23 mouse cellular contexts compared by ENCODE assay signal in genomic region chr17:26614286-26614685, GRCm38 (mm10). TPM values are rescaled to one million over a fixed set of nuclear protein-coding genes. Genes with fewer than 3 reads are reported as not detected.
DNase-seq lines count a peak whose midpoint lies in the region; ATAC-seq and TF ChIP-seq lines count a peak whose summit lies in the region.
"Had no signal": no experiment of that assay in that cellular context is flagged by ENCODE, and none has a peak within 500 bp of the region (broad histone marks: within the 10 kb centered on the region; RNA-seq: fewer than 3 reads in every experiment).

No protein-coding gene starts in this region.

- H3K36me3 ChIP-seq in heart, embryonic 14.5 days (ENCODE audit: control insufficient read depth, insufficient read depth, low read length), result peaks cover 65% of the 10 kb centered on the region
- peaks cover 65% of the 10 kb centered on the region for H3K36me3 ChIP-seq in limb, embryonic 15.5 days
- peaks cover 92% of the 10 kb centered on the region for H3K36me3 ChIP-seq in limb, embryonic 10.5 days

- peaks cover 32 to 53% of the 10 kb centered on the region in 2 experiments for H3K4me1 ChIP-seq in heart, embryonic 14.5 days (ENCODE audit: control insufficient read depth in 2 of 2, insufficient read depth in 2 of 2, low read length in 2 of 2)
- H3K4me1 ChIP-seq in limb, embryonic 15.5 days, result peaks cover 23% of the 10 kb centered on the region
- H3K4me1 ChIP-seq in limb, embryonic 10.5 days, result peaks cover 5% of the 10 kb centered on the region; the same call in 1 of the 2 replicates
- peaks cover 24% of the 10 kb centered on the region for H3K4me1 ChIP-seq in embryonic fibroblast, embryonic 13.5 days (ENCODE audit: control insufficient read depth, insufficient read depth, low read length)
- H3K4me1 ChIP-seq: neural tube, embryonic 13.5 days had no signal

- H3K9me3 ChIP-seq in heart, embryonic 14.5 days (ENCODE audit: control insufficient read depth, low read length), result no peaks in the 10 kb centered on the region
- H3K9me3 ChIP-seq in limb, embryonic 15.5 days, result no peaks in the 10 kb centered on the region
- no peaks in the 10 kb centered on the region for H3K9me3 ChIP-seq in limb, embryonic 10.5 days (replicated peaks)
- H3K9me3 ChIP-seq: G1E; megakaryocyte, embryonic 14.5 days; neural tube, embryonic 13.5 days had no signal

- no peak for DNase-seq in frontal cortex, postnatal 10 days (ENCODE audit: low spot score in 2 of 2)
- DNase-seq in heart, postnatal 4 days, result no peak
- DNase-seq in limb, embryonic 10.5 days (ENCODE audit: low spot score), result no peak
- no peak for DNase-seq in retina, postnatal 1 day
- DNase-seq: adrenal gland, postnatal 25 days; cerebellum, adult 8-10 months; forebrain, postnatal 0 days; kidney, adult 11 months; layer of hippocampus, postnatal 36 days; liver, postnatal 0 days; midbrain, embryonic 14.5 days; right cerebral cortex, postnatal 14 days; spleen, adult 18-20 months; thymus, adult 18-20 months; thymus, postnatal 4 days had no signal

- no peak for TF ChIP-seq CTCF in embryonic fibroblast, embryonic 13.5 days (IDR thresholded peaks at IDR 0.05; ENCODE audit: borderline replicate concordance, insufficient read depth, low read length)

- 0 out of 2 replicates have a peak, but pooled peaks have one; percentile 10 for ATAC-seq in frontal cortex, adult (ENCODE audit: low TSS enrichment)
- no peak for ATAC-seq in heart, embryonic 14.5 days (ENCODE audit: insufficient number of reproducible peaks, insufficient read depth, low FRiP score, low read depth)
- ATAC-seq in limb, embryonic 15.5 days (ENCODE audit: insufficient number of reproducible peaks, low FRiP score, low TSS enrichment, low read depth), result no peak
- ATAC-seq: forebrain, postnatal 0 days; liver, postnatal 0 days had no signal

- TF ChIP-seq POLR2A in embryonic fibroblast, embryonic 13.5 days (IDR thresholded peaks at IDR 0.05; ENCODE audit: low read depth, low read length), result no peak

- H3K9ac ChIP-seq in heart, embryonic 14.5 days (ENCODE audit: low read length), result peak overlapping the region; percentile 21; the same call in 1 of the 2 replicates
- H3K9ac ChIP-seq in limb, embryonic 15.5 days, result no peak overlapping the region
- H3K9ac ChIP-seq: forebrain, postnatal 0 days; liver, postnatal 0 days; neural tube, embryonic 13.5 days had no signal

- 47% methylated on average over 6 of the region's 6 CpGs for WGBS in heart, embryonic 14.5 days
- 64% methylated on average over 6 of the region's 6 CpGs for WGBS in limb, embryonic 15.5 days
- WGBS in limb, embryonic 10.5 days, result 85% methylated on average over 6 of the region's 6 CpGs

- H3K4me2 ChIP-seq in heart, embryonic 14.5 days (ENCODE audit: low read length), result no peak overlapping the region
- no peak overlapping the region for H3K4me2 ChIP-seq in limb, embryonic 15.5 days
- H3K4me2 ChIP-seq: neural tube, embryonic 13.5 days had no signal

- H3K4me3 ChIP-seq in heart, embryonic 14.5 days (ENCODE audit: control insufficient read depth in 1 of 2, insufficient read depth in 1 of 2, low read depth in 1 of 2, low read length in 2 of 2), result no peak overlapping the region
- H3K4me3 ChIP-seq in limb, embryonic 15.5 days, result no peak overlapping the region
- H3K4me3 ChIP-seq in limb, embryonic 10.5 days, result no peak overlapping the region
- H3K4me3 ChIP-seq in embryonic fibroblast, embryonic 13.5 days (ENCODE audit: insufficient read depth, low read length), result no peak overlapping the region
- H3K4me3 ChIP-seq: megakaryocyte, embryonic 14.5 days; neural tube, embryonic 13.5 days had no signal

- no peaks in the 10 kb centered on the region for H3K27me3 ChIP-seq in heart, embryonic 14.5 days (ENCODE audit: control insufficient read depth, insufficient read depth, low read length)
- no peaks in the 10 kb centered on the region for H3K27me3 ChIP-seq in limb, embryonic 15.5 days
- H3K27me3 ChIP-seq in limb, embryonic 10.5 days (ENCODE audit: low read depth, poor library complexity, severe bottlenecking), result no peaks in the 10 kb centered on the region
- H3K27me3 ChIP-seq: megakaryocyte, embryonic 14.5 days; neural tube, embryonic 13.5 days had no signal

- peak overlapping the region; percentile 16 to 71; a peak in 3 of 4 replicates for H3K27ac ChIP-seq in heart, embryonic 14.5 days (replicated peaks in 1 of 2; ENCODE audit: control insufficient read depth in 1 of 2, insufficient read depth in 1 of 2, low read depth in 2 of 2, low read length in 2 of 2)
- peak overlapping the region; percentile 54 for H3K27ac ChIP-seq in limb, embryonic 15.5 days
- no peak overlapping the region for H3K27ac ChIP-seq in limb, embryonic 10.5 days
- H3K27ac ChIP-seq in embryonic fibroblast, embryonic 13.5 days (ENCODE audit: insufficient read depth, low read length), result peak overlapping the region; percentile 32
- H3K27ac ChIP-seq: kidney, postnatal 0 days; neural tube, embryonic 13.5 days had no signal

RNA-seq across cellular contexts. Expression of gene Atp6v0e, which starts 48.7 kb away (rescaled TPM):
- polyA plus RNA-seq in heart, embryonic 14.5 days (2014; fragmentation: Nextera tagmentation; extraction: Ambion mirVana), result 227 and 228 TPM in 2 replicates
- total RNA-seq in heart, postnatal 4 days (2021), result 10 to 100 TPM; 85.3 to 85.5 TPM
- 247 and 248 TPM in 2 replicates for polyA plus RNA-seq in limb, embryonic 15.5 days (2015; fragmentation: Nextera tagmentation; extraction: Ambion mirVana)
- 104 and 107 TPM in 2 replicates for polyA plus RNA-seq in limb, embryonic 10.5 days (2016; fragmentation: Nextera tagmentation; extraction: Ambion mirVana)
- 174 and 192 TPM in 2 replicates for polyA plus RNA-seq in embryonic fibroblast, embryonic 13.5 days (2011; ENCODE audit: insufficient read length, low read depth, missing spikeins)

RNA-seq across cellular contexts. Expression of gene Dusp1, which starts 52.4 kb away (rescaled TPM):
- polyA plus RNA-seq in heart, embryonic 14.5 days (2014; fragmentation: Nextera tagmentation; extraction: Ambion mirVana), result 30.2 and 36.9 TPM in 2 replicates
- total RNA-seq in heart, postnatal 4 days (2021), result 10 to 100 TPM; 66.9 to 69.5 TPM
- polyA plus RNA-seq in limb, embryonic 15.5 days (2015; fragmentation: Nextera tagmentation; extraction: Ambion mirVana), result 27.3 and 32.5 TPM in 2 replicates
- polyA plus RNA-seq in limb, embryonic 10.5 days (2016; fragmentation: Nextera tagmentation; extraction: Ambion mirVana), result 23.5 and 26.1 TPM in 2 replicates
- 36.3 and 60.1 TPM in 2 replicates for polyA plus RNA-seq in embryonic fibroblast, embryonic 13.5 days (2011; ENCODE audit: insufficient read length, low read depth, missing spikeins)

RNA-seq across cellular contexts. Expression of gene Ergic1, which starts 53.0 kb away (rescaled TPM):
- 120 and 121 TPM in 2 replicates for polyA plus RNA-seq in heart, embryonic 14.5 days (2014; fragmentation: Nextera tagmentation; extraction: Ambion mirVana)
- total RNA-seq in heart, postnatal 4 days (2021), result 100 to 1,000 TPM; 109 to 115 TPM
- polyA plus RNA-seq in limb, embryonic 15.5 days (2015; fragmentation: Nextera tagmentation; extraction: Ambion mirVana), result 122 and 130 TPM in 2 replicates
- polyA plus RNA-seq in limb, embryonic 10.5 days (2016; fragmentation: Nextera tagmentation; extraction: Ambion mirVana), result 114 and 121 TPM in 2 replicates
- 376 and 420 TPM in 2 replicates for polyA plus RNA-seq in embryonic fibroblast, embryonic 13.5 days (2011; ENCODE audit: insufficient read length, low read depth, missing spikeins)
